Mouse (Mus musculus): ENCODE measurements around the gene Cerkl.

- TF ChIP-seq CTCF (IDR thresholded peaks at IDR 0.05; ENCODE audit: borderline replicate concordance, insufficient read depth, low read depth, low read length) = no peak
- TF ChIP-seq POLR2A (IDR thresholded peaks at IDR 0.05; ENCODE audit: borderline replicate concordance, insufficient read depth, low read length) = no peak
Measured at GRCm38 (mm10) chr2:79369905-79370304, 86.7 kb downstream of the Cerkl start.

Data from cerebellum, adult 2 months (tissue).